Mouse (Mus musculus) CH12.LX (cell line): ENCODE data around the gene Dclk1. TPM values are rescaled to one million over a fixed set of nuclear protein-coding genes. Genes with fewer than 3 reads are reported as not detected.

ENCODE experiments used
- DNase-seq: peaks from one replicate; pipeline ENCODE4 v3.0.0-alpha.2; 2013; ENCODE audit errors: extremely low read depth
- H3K27ac ChIP-seq: 2 replicates; pipeline ENCODE4 v1.5.1; 2012; ENCODE audit warnings: low read depth, mild to moderate bottlenecking, control low read depth, moderate library complexity; ENCODE audit not compliant: insufficient read depth
- H3K27me3 ChIP-seq: replicated peaks from 2 replicates; pipeline ENCODE3; 2012; ENCODE audit warnings: inconsistent platforms
- H3K36me3 ChIP-seq, 2 experiments: replicated peaks in 1 of 2; 2 replicates each; pipeline versions ENCODE3 to v1.6.1; 2012; ENCODE audit warnings: inconsistent platforms in 1 of 2, low read length in 1 of 2, mild to moderate bottlenecking in 1 of 2, mixed read lengths in 1 of 2, moderate library complexity in 1 of 2; ENCODE audit not compliant: control insufficient read depth in 1 of 2, insufficient read depth in 1 of 2
- H3K4me1 ChIP-seq, 2 experiments: 2 replicates each; pipeline ENCODE4 v1.6.1; 2012; ENCODE audit warnings: inconsistent platforms in 1 of 2, moderate library complexity in 1 of 2; ENCODE audit not compliant: insufficient read depth in 2 of 2, control insufficient read depth in 1 of 2
- H3K4me2 ChIP-seq: 2 replicates; pipeline ENCODE4 v1.6.1; 2012; ENCODE audit warnings: low read depth, mild to moderate bottlenecking, control low read depth; ENCODE audit not compliant: poor library complexity, insufficient read depth, severe bottlenecking
- H3K4me3 ChIP-seq, 3 experiments: fragments of 150-350 bp in 1 of 3; sonication (generic) in 1 of 3; replicated peaks in 1 of 3; 2 replicates each; pipeline versions ENCODE3 to v1.5.1; 2011 to 2012; ENCODE audit warnings: low read depth in 2 of 3, low read length in 2 of 3, mild to moderate bottlenecking in 2 of 3, moderate library complexity in 2 of 3, control low read depth in 1 of 3, improper control_type of control experiment in 1 of 3, inconsistent platforms in 1 of 3, mixed read lengths in 1 of 3; ENCODE audit not compliant: poor library complexity in 1 of 3
- H3K79me2 ChIP-seq: replicated peaks from 2 replicates; pipeline ENCODE4 v1.6.1; 2012; ENCODE audit warnings: mild to moderate bottlenecking, moderate library complexity; ENCODE audit not compliant: control insufficient read depth, poor library complexity, insufficient read depth, severe bottlenecking; ENCODE audit errors: extremely low read depth
- H3K9ac ChIP-seq: 2 replicates; pipeline ENCODE4 v1.6.1; 2012; ENCODE audit warnings: low read depth, mild to moderate bottlenecking, control low read depth, moderate library complexity; ENCODE audit not compliant: insufficient read depth
- H3K9me3 ChIP-seq: replicated peaks from 2 replicates; pipeline ENCODE3; 2012; ENCODE audit warnings: low read length, inconsistent platforms, mixed read lengths
- CHD2 ChIP-seq: IDR thresholded peaks from 2 replicates; pipeline ENCODE4 v1.6.1; 2011; ENCODE audit warnings: low read length, improper control_type of control experiment
- E2F4 ChIP-seq: IDR thresholded peaks from 2 replicates; pipeline ENCODE4 v1.6.1; 2011; ENCODE audit warnings: low read depth, low read length, improper control_type of control experiment; ENCODE audit not compliant: insufficient replicate concordance
- ELF1 ChIP-seq: IDR thresholded peaks from 2 replicates; pipeline ENCODE4 v1.6.1; 2014; ENCODE audit warnings: low read depth, mild to moderate bottlenecking, inconsistent platforms, low read length, improper control_type of control experiment
- EP300 ChIP-seq: IDR thresholded peaks from 2 replicates; pipeline ENCODE4 v1.6.1; 2011; ENCODE audit warnings: low read length, improper control_type of control experiment
- ETS1 ChIP-seq: conservative IDR thresholded peaks from 2 replicates; pipeline ENCODE4 v1.6.1; 2012; ENCODE audit warnings: low read depth, mild to moderate bottlenecking, inconsistent platforms, low read length, improper control_type of control experiment, moderate library complexity
- MAX ChIP-seq: IDR thresholded peaks from 2 replicates; pipeline ENCODE4 v1.6.1; 2011; ENCODE audit warnings: low read length, improper control_type of control experiment
- MAZ ChIP-seq: IDR thresholded peaks from 2 replicates; pipeline ENCODE4 v1.6.1; 2012; ENCODE audit warnings: low read depth, mild to moderate bottlenecking, inconsistent platforms, low read length, improper control_type of control experiment, moderate library complexity
- NRF1 ChIP-seq: IDR thresholded peaks from 2 replicates; pipeline ENCODE4 v1.6.1; 2014; ENCODE audit warnings: low read depth, mild to moderate bottlenecking, inconsistent platforms, low read length, improper control_type of control experiment, moderate library complexity
- PAX5 ChIP-seq: IDR thresholded peaks from 2 replicates; pipeline ENCODE4 v1.6.1; 2012; ENCODE audit warnings: low read length, inconsistent platforms, mixed read lengths
- RCOR1 ChIP-seq: conservative IDR thresholded peaks from 2 replicates; pipeline ENCODE4 v1.6.1; 2012; ENCODE audit warnings: low read depth, mild to moderate bottlenecking, inconsistent platforms, low read length, improper control_type of control experiment
- SIN3A ChIP-seq: IDR thresholded peaks from 2 replicates; pipeline ENCODE4 v1.6.1; 2012; ENCODE audit warnings: low read length, improper control_type of control experiment, inconsistent platforms
- SMC3 ChIP-seq: IDR thresholded peaks from 2 replicates; pipeline ENCODE4 v1.6.1; 2011; ENCODE audit warnings: low read depth, low read length, improper control_type of control experiment
- TCF12 ChIP-seq: IDR thresholded peaks from 2 replicates; pipeline ENCODE4 v1.6.1; 2014; ENCODE audit warnings: low read depth, mild to moderate bottlenecking, inconsistent platforms, low read length, improper control_type of control experiment
- UBTF ChIP-seq: IDR thresholded peaks from 2 replicates; pipeline ENCODE4 v1.6.1; 2012; ENCODE audit warnings: low read depth, mild to moderate bottlenecking, inconsistent platforms, low read length, improper control_type of control experiment, moderate library complexity
- USF2 ChIP-seq: conservative IDR thresholded peaks from 2 replicates; pipeline ENCODE4 v1.6.1; 2011; ENCODE audit warnings: low read depth, low read length, improper control_type of control experiment
- ZC3H11A ChIP-seq: IDR thresholded peaks from 2 replicates; pipeline ENCODE4 v1.6.1; 2012; ENCODE audit warnings: low read depth, mild to moderate bottlenecking, inconsistent platforms, low read length, improper control_type of control experiment
- ZKSCAN1 ChIP-seq: IDR thresholded peaks from 2 replicates; pipeline ENCODE4 v1.6.1; 2012; ENCODE audit warnings: low read depth, inconsistent platforms, low read length, improper control_type of control experiment, borderline replicate concordance
- dilution Hi-C: fragments of 300-500 bp; cut with MboI; formaldehyde crosslinking; loops from 2 replicates; pipeline ENCODE4 v1.14.3; 2020; ENCODE audit warnings: low sequenced_read_pairs; ENCODE audit not compliant: extremely low pct_unique_long_range_greater_than_20kb, extremely low pct_ligation_motif_present
- in situ Hi-C: fragments of 300-500 bp; cut with MboI; formaldehyde crosslinking; loops from 3 replicates; pipeline ENCODE4 v1.14.3; 2019; ENCODE audit warnings: low sequenced_read_pairs, low pct_ligation_motif_present, low pct_unique_long_range_greater_than_20kb, mixed read lengths
- polyA plus RNA-seq: library from polyadenylated mRNA; unstranded; fragments of >175 nt; gene quantifications from 2 replicates; pipeline ENCODE4 v1.2.1, GENCODE M21; 2012; ENCODE audit warnings: low read depth; ENCODE audit not compliant: insufficient read length
- total RNA-seq, 2 experiments: library from RNA; depleted of rRNA; stranded (reverse); fragments of 300-350 nt in 1 of 2; fragments of >200 nt in 1 of 2; gene quantifications; 2 replicates each; pipeline ENCODE4 v1.2.3; 2012 to 2014

The Dclk1 gene
- total and polyA plus RNA-seq, 3 experiments: not detected

DNA sequence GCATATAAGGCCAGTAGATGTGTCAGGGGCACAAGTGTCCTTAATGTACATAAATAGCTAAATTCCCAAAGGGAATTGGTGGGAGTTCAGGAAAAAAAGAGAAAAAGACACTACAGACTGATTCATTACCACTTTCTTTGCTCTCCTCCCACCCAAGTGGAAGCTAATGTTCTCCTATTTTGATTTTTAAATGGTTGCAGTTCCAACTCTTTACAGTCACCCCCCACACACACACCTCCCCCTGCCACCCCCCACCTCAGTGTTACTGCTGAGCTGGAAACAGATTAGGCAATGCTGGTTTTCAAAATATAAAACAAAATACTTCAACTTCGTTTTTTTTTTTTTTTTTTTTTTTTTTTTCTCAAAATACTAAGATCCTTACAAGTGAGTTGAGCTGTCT is 81.9 kb downstream of the Dclk1 start:
- TF ChIP-seq UBTF: no peak
- Histone ChIP-seq H3K9me3 (peaks cover 28% of the 10 kb centered on the region), H3K27ac (no peak overlapping the region), H3K4me2 (no peak overlapping the region), H3K4me1 (no peaks in the 10 kb centered on the region), H3K36me3 (no peaks in the 10 kb centered on the region), H3K79me2 (no peaks in the 10 kb centered on the region), H3K4me3 (no peak overlapping the region), H3K27me3 (no peaks in the 10 kb centered on the region), H3K9ac (no peak overlapping the region)
- DNase-seq: no peak
- in situ Hi-C loops: no loop called here
- dilution Hi-C loops: no loop called here

GRCm38 (mm10) chr3:55330496-55330895 is 88.3 kb downstream of the Dclk1 start:
- no peak overlapping the region for H3K9ac ChIP-seq
- no peaks in the 10 kb centered on the region for H3K4me1 ChIP-seq
- no peak for DNase-seq
- H3K27me3 ChIP-seq: no peaks in the 10 kb centered on the region
- in situ Hi-C loops: loop anchor here (25.0 kb wide), 1 partner anchor 168 kb away; no protein-coding TSS in a partner anchor
- dilution Hi-C loops: no loop called here
- no peak overlapping the region for H3K27ac ChIP-seq
- H3K79me2 ChIP-seq: no peaks in the 10 kb centered on the region
- no peaks in the 10 kb centered on the region for H3K36me3 ChIP-seq
- peaks cover 49% of the 10 kb centered on the region for H3K9me3 ChIP-seq
- H3K4me3 ChIP-seq: no peak overlapping the region
- no peak overlapping the region for H3K4me2 ChIP-seq
- TF ChIP-seq MAZ (no peak), TCF12 (no peak), USF2 (no peak), NRF1 (no peak), EP300 (no peak), ZKSCAN1 (no peak), ELF1 (no peak), MAX (no peak), UBTF (no peak), RCOR1 (no peak), PAX5 (no peak), ZC3H11A (no peak), SIN3A (no peak), SMC3 (no peak), ETS1 (no peak), CHD2 (no peak), E2F4 (no peak)
